Mouse (Mus musculus) neural tube, embryonic 15.5 days (tissue): ENCODE results near the gene Thsd4. TPM values are rescaled to one million over a fixed set of nuclear protein-coding genes. Genes with fewer than 3 reads are reported as not detected.

Experiments used
- ATAC-seq: fragments of 200-750 bp; cut with Nextera tagmentation; 2 replicates; pipeline ENCODE4 v1.8.0; 2017; ENCODE audit warnings: mild to moderate bottlenecking, moderate TSS enrichment, moderate library complexity; ENCODE audit not compliant: low FRiP score
- H3K27ac ChIP-seq: fragments of 300-500 bp; sonication (generic); replicated peaks from 2 replicates; pipeline ENCODE4 v1.5.1; 2015; ENCODE audit warnings: mild to moderate bottlenecking, inconsistent platforms
- H3K27me3 ChIP-seq: fragments of 300-500 bp; sonication (generic); replicated peaks from 2 replicates; pipeline ENCODE4 v1.6.1; 2015; ENCODE audit warnings: inconsistent platforms
- H3K36me3 ChIP-seq: fragments of 300-500 bp; sonication (generic); 2 replicates; pipeline ENCODE4 v1.6.1; 2015; ENCODE audit warnings: inconsistent platforms
- H3K4me1 ChIP-seq: fragments of 300-500 bp; sonication (generic); 2 replicates; pipeline ENCODE4 v1.6.1; 2015; ENCODE audit warnings: inconsistent platforms
- H3K4me2 ChIP-seq: fragments of 300-500 bp; sonication (generic); 2 replicates; pipeline ENCODE4 v1.6.1; 2015; ENCODE audit warnings: inconsistent platforms, mild to moderate bottlenecking, moderate library complexity
- H3K4me3 ChIP-seq: fragments of 300-500 bp; sonication (generic); replicated peaks from 2 replicates; pipeline ENCODE4 v1.5.1; 2015; ENCODE audit warnings: mild to moderate bottlenecking, inconsistent platforms
- H3K9ac ChIP-seq: fragments of 300-500 bp; sonication (generic); replicated peaks from 2 replicates; pipeline ENCODE4 v1.6.1; 2015; ENCODE audit warnings: mild to moderate bottlenecking, inconsistent platforms
- H3K9me3 ChIP-seq: fragments of 300-500 bp; sonication (generic); replicated peaks from 2 replicates; pipeline ENCODE4 v1.6.1; 2016; ENCODE audit warnings: inconsistent platforms
- WGBS: fragments of 180-500 bp; shearing (Covaris S2); methylation state at CpG from one replicate; pipeline ENCODE4 v1.1.7; 2015; ENCODE audit warnings: mixed read lengths; 5-methylcytosine and 5-hydroxymethylcytosine counted together
- polyA plus RNA-seq: library from polyadenylated mRNA; unstranded; fragments of >200 nt; fragmentation: Nextera tagmentation; extraction: Ambion mirVana; gene quantifications from 2 replicates; pipeline ENCODE4 v1.2.1, GENCODE M21; 2015

Thsd4 gene
- polyA plus RNA-seq, 1 experiment from 2014 or later = 6.8 TPM

DNA sequence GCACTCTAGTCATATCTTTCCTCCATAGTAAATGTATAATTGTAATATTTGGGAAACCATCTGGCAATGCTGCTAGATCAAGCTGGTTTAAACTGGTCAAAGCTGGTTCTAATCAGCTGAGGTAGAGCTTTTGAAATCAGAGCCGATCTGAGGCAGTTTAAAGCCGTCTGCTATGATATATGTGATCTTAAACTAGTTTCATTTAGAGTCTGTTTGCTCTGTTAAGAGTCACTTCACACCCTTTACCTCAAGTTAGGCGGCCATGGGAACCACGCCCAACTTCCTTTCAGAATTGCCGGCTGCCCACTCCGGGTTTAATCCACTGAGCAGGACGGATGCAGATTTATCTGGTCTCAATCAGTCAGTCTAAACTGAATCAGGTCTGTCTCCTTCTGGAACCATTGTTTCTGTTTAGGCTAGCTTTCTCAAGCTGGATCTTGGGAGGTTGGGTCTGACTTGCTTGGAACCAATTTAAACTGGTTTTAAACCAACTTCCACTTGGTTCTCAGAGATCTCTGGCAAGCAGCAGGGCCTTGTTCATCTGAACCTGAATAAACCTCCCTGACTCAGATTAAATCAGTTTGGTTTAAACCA lies 21.7 kb upstream of the Thsd4 start:
- Histone ChIP-seq H3K4me3 (no peak overlapping the region), H3K9me3 (no peaks in the 10 kb centered on the region), H3K27ac (no peak overlapping the region), H3K36me3 (no peaks in the 10 kb centered on the region), H3K4me2 (no peak overlapping the region), H3K9ac (no peak overlapping the region), H3K4me1 (no peaks in the 10 kb centered on the region), H3K27me3 (no peaks in the 10 kb centered on the region)
- 79% methylated on average over 7 of the region's 7 CpGs for WGBS
- ATAC-seq = no peak

DNA sequence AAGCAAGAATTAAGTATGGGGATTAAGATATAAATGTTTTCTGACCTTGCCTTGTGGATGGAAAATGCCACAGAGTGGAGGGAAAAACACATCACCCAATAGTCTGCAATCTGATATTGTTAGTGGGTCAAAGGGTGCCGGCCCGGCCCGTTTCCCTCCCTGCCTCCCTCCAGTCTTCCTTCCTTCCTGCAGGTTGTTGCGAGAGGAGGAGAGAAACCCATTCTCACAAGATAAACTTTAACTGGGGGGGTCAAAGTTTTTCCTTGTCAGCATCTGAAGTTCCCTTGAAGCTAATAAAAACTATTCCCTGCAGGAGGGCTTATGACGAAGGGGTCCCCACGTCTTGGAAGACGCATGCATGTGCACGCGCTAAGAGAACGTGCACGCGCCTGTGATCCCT lies 8.5 kb upstream of the Thsd4 start:
- Histone ChIP-seq H3K27me3 (no peaks in the 10 kb centered on the region), H3K9me3 (no peaks in the 10 kb centered on the region), H3K4me1 (no peaks in the 10 kb centered on the region), H3K4me2 (no peak overlapping the region), H3K36me3 (no peaks in the 10 kb centered on the region), H3K9ac (no peak overlapping the region), H3K27ac (no peak overlapping the region), H3K4me3 (no peak overlapping the region)
- no peak for ATAC-seq
- WGBS = 89% methylated on average over 12 of the region's 12 CpGs

- Histone ChIP-seq H3K4me1 (no peaks in the 10 kb centered on the region), H3K4me2 (no peak overlapping the region), H3K4me3 (no peak overlapping the region), H3K9me3 (no peaks in the 10 kb centered on the region), H3K9ac (no peak overlapping the region), H3K27ac (no peak overlapping the region), H3K36me3 (no peaks in the 10 kb centered on the region), H3K27me3 (no peaks in the 10 kb centered on the region)
- 84% methylated on average over 10 of the region's 10 CpGs for WGBS
- ATAC-seq = no peak
Measured at GRCm38 (mm10) chr9:60529348-60530243, 7.8 kb upstream of the Thsd4 start.

- Histone ChIP-seq H3K4me2 (no peak overlapping the region), H3K4me1 (no peaks in the 10 kb centered on the region), H3K36me3 (no peaks in the 10 kb centered on the region), H3K27ac (no peak overlapping the region), H3K9ac (no peak overlapping the region), H3K27me3 (0 out of 2 replicates have a peak, but pooled peaks cover 2% of the 10 kb centered on the region), H3K9me3 (no peaks in the 10 kb centered on the region), H3K4me3 (no peak overlapping the region)
- ATAC-seq = no peak
- WGBS = 80% methylated on average over 3 of the region's 3 CpGs
Measured at GRCm38 (mm10) chr9:60528269-60528668, 6.4 kb upstream of the Thsd4 start.

DNA sequence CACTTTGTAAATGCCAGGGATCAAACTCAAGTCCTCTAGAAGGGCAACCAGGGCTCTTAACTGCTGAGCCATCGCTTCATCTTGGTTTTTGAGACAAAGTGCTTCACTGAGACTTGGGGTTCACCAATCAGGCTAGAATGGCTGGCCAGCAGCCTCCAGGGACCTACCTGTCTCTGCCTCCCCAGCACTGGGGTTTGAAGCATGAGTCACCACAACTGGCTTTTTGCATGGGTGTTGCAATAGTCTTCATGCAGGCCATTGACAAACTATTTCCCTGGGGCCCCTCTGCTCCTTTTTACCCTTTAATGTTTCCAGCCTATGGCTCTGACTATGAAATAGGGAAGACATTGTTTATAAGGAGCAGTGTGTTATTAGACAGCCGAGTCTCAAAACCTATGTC lies 6.0 kb upstream of the Thsd4 start:
- 87% methylated on average over 2 of the region's 2 CpGs for WGBS

GRCm38 (mm10) chr9:60527051-60527450 lies 5.2 kb upstream of the Thsd4 start:
- Histone ChIP-seq H3K9me3 (no peaks in the 10 kb centered on the region), H3K4me2 (no peak overlapping the region), H3K4me3 (no peak overlapping the region), H3K36me3 (no peaks in the 10 kb centered on the region), H3K9ac (no peak overlapping the region), H3K27ac (no peak overlapping the region), H3K27me3 (0 out of 2 replicates have a peak, but pooled peaks cover 4% of the 10 kb centered on the region), H3K4me1 (peaks cover 5% of the 10 kb centered on the region)
- ATAC-seq = no peak
- WGBS = 69% methylated on average over 5 of the region's 5 CpGs

More for the DNA sequence above, 6.0 kb upstream of the Thsd4 start:
- Histone ChIP-seq H3K36me3 (no peaks in the 10 kb centered on the region), H3K4me1 (no peaks in the 10 kb centered on the region), H3K4me3 (no peak overlapping the region), H3K27ac (no peak overlapping the region), H3K4me2 (no peak overlapping the region), H3K9ac (no peak overlapping the region), H3K27me3 (0 out of 2 replicates have a peak, but pooled peaks cover 4% of the 10 kb centered on the region), H3K9me3 (no peaks in the 10 kb centered on the region)
- ATAC-seq = no peak

GRCm38 (mm10) chr9:60526195-60526594 lies 4.3 kb upstream of the Thsd4 start:
- Histone ChIP-seq H3K27ac (no peak overlapping the region), H3K27me3 (0 out of 2 replicates have a peak, but pooled peaks cover 8% of the 10 kb centered on the region), H3K36me3 (no peaks in the 10 kb centered on the region), H3K4me1 (peaks cover 13% of the 10 kb centered on the region), H3K4me2 (no peak overlapping the region), H3K4me3 (no peak overlapping the region), H3K9me3 (no peaks in the 10 kb centered on the region), H3K9ac (no peak overlapping the region)
- ATAC-seq = no peak
- WGBS = 83% methylated on average over 5 of the region's 5 CpGs

DNA sequence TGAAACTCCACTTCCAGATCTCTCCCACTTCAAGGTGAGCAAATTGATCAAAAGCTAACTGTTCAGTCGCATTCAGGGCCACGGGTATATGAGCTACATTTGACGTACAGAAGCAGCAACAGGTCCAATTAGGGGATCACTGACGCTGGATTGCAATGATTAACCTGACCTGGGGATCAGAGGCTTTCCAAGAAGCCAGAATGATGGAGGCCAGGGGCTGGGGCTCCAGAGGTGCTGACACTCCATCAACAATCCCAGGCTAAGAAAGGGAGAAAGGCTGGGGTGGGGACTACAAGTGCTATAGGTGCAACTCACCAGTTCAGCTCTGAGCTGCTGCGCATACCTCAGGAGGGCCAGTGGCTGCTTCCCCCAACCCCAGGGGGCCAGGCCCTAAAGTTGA lies 703 bp downstream of the Thsd4 start:
- no peak for ATAC-seq
- H3K4me3 ChIP-seq = peak overlapping the region; percentile 51
- no peak overlapping the region for H3K27ac ChIP-seq
- no peaks in the 10 kb centered on the region for H3K36me3 ChIP-seq
- H3K4me2 ChIP-seq = peak overlapping the region; percentile 85
- H3K9ac ChIP-seq = no peak overlapping the region
- peaks cover 56% of the 10 kb centered on the region for H3K4me1 ChIP-seq
- no peaks in the 10 kb centered on the region for H3K9me3 ChIP-seq
- 34% methylated on average over 5 of the region's 5 CpGs for WGBS
- 0 out of 2 replicates have a peak, but pooled peaks cover 11% of the 10 kb centered on the region for H3K27me3 ChIP-seq

GRCm38 (mm10) chr9:60519601-60520000 lies 2.2 kb downstream of the Thsd4 start:
- H3K4me2 ChIP-seq = peak overlapping the region; percentile 85

GRCm38 (mm10) chr9:60518216-60518615 lies 3.6 kb downstream of the Thsd4 start:
- H3K4me2 ChIP-seq = peak overlapping the region; percentile 11; the same call in 1 of the 2 replicates
- WGBS = 34% methylated on average over 3 of the region's 3 CpGs
- 0 out of 2 replicates have a peak, but pooled peaks cover 9% of the 10 kb centered on the region for H3K27me3 ChIP-seq
- H3K4me1 ChIP-seq = peaks cover 62% of the 10 kb centered on the region
- H3K36me3 ChIP-seq = no peaks in the 10 kb centered on the region
- H3K4me3 ChIP-seq = no peak overlapping the region
- no peaks in the 10 kb centered on the region for H3K9me3 ChIP-seq
- ATAC-seq = peak; percentile 36; the same call in 1 of the 2 replicates
- H3K9ac ChIP-seq = no peak overlapping the region
- peak overlapping the region; percentile 13; the same call in 1 of the 2 replicates for H3K27ac ChIP-seq

More at GRCm38 (mm10) chr9:60519601-60520000, 2.2 kb downstream of the Thsd4 start:
- Histone ChIP-seq H3K4me3 (no peak overlapping the region), H3K9ac (no peak overlapping the region), H3K4me1 (peaks cover 56% of the 10 kb centered on the region), H3K36me3 (no peaks in the 10 kb centered on the region), H3K27ac (peak overlapping the region; percentile 30; the same call in 1 of the 2 replicates), H3K9me3 (no peaks in the 10 kb centered on the region), H3K27me3 (0 out of 2 replicates have a peak, but pooled peaks cover 11% of the 10 kb centered on the region)
- WGBS = 3% methylated on average over 3 of the region's 3 CpGs
- no peak for ATAC-seq

GRCm38 (mm10) chr9:60517148-60517547 lies 4.7 kb downstream of the Thsd4 start:
- WGBS = 16% methylated on average over 4 of the region's 4 CpGs
- Histone ChIP-seq H3K4me3 (no peak overlapping the region), H3K4me2 (no peak overlapping the region), H3K36me3 (no peaks in the 10 kb centered on the region), H3K27me3 (0 out of 2 replicates have a peak, but pooled peaks cover 11% of the 10 kb centered on the region), H3K27ac (no peak overlapping the region), H3K9ac (no peak overlapping the region), H3K9me3 (no peaks in the 10 kb centered on the region), H3K4me1 (peaks cover 59% of the 10 kb centered on the region)
- ATAC-seq = no peak
